Mouse (Mus musculus) ES-E14 (cell line): ENCODE data around the gene Acox2. TPM values are rescaled to one million over a fixed set of nuclear protein-coding genes. Genes with fewer than 3 reads are reported as not detected.

ENCODE experiments used
- DNase-seq: peaks from one replicate; pipeline ENCODE4 v3.0.0-alpha.2; 2013; ENCODE audit warnings: low read depth, low spot score
- H3K27ac ChIP-seq: 2 replicates; pipeline ENCODE4 v1.5.1; 2012; ENCODE audit warnings: low read depth, mild to moderate bottlenecking, low read length, moderate library complexity, mixed read lengths; ENCODE audit not compliant: poor library complexity, insufficient read depth, severe bottlenecking
- H3K36me3 ChIP-seq: 2 replicates; pipeline ENCODE4 v1.6.1; 2012; ENCODE audit warnings: mild to moderate bottlenecking, low read length, moderate library complexity, mixed read lengths; ENCODE audit not compliant: control insufficient read depth, poor library complexity, insufficient read depth, severe bottlenecking
- H3K4me1 ChIP-seq, 2 experiments: fragments of 150-350 bp in 1 of 2; sonication (generic) in 1 of 2; 2 replicates each; pipeline ENCODE4 v1.6.1; 2012; ENCODE audit warnings: low read length in 2 of 2, mild to moderate bottlenecking in 1 of 2, mixed read lengths in 1 of 2; ENCODE audit not compliant: control insufficient read depth in 2 of 2, insufficient read depth in 2 of 2, poor library complexity in 1 of 2
- H3K4me3 ChIP-seq, 2 experiments: fragments of 150-350 bp in 1 of 2; sonication (generic) in 1 of 2; 2 replicates each; pipeline ENCODE4 v1.5.1; 2012; ENCODE audit warnings: low read length in 2 of 2, low read depth in 1 of 2, mild to moderate bottlenecking in 1 of 2, mixed read lengths in 1 of 2; ENCODE audit not compliant: insufficient read depth in 1 of 2, poor library complexity in 1 of 2, severe bottlenecking in 1 of 2
- H3K9ac ChIP-seq: 2 replicates; pipeline ENCODE4 v1.6.1; 2012; ENCODE audit warnings: low read depth, mild to moderate bottlenecking, low read length, mixed read lengths; ENCODE audit not compliant: poor library complexity, insufficient read depth, severe bottlenecking
- H3K9me3 ChIP-seq: fragments of 150-350 bp; sonication (generic); 2 replicates; pipeline ENCODE4 v1.6.1; 2012; ENCODE audit warnings: low read depth, mild to moderate bottlenecking, low read length; ENCODE audit not compliant: control insufficient read depth, insufficient read depth
- CHD2 ChIP-seq: IDR thresholded peaks from 2 replicates; pipeline ENCODE4 v1.6.1; 2014; ENCODE audit warnings: mild to moderate bottlenecking, low read depth, low read length, inconsistent platforms
- HCFC1 ChIP-seq: IDR thresholded peaks from 2 replicates; pipeline ENCODE4 v1.6.1; 2012; ENCODE audit warnings: low read length, inconsistent platforms, borderline replicate concordance; ENCODE audit not compliant: insufficient read depth
- MAFK ChIP-seq: IDR thresholded peaks from 2 replicates; pipeline ENCODE4 v1.6.1; 2014; ENCODE audit warnings: mild to moderate bottlenecking, low read depth, low read length, inconsistent platforms; ENCODE audit not compliant: insufficient read depth
- ZC3H11A ChIP-seq: IDR thresholded peaks from 2 replicates; pipeline ENCODE4 v1.6.1; 2012; ENCODE audit warnings: low read depth, mild to moderate bottlenecking, inconsistent platforms, low read length, borderline replicate concordance
- ZNF384 ChIP-seq: IDR thresholded peaks from 2 replicates; pipeline ENCODE4 v1.6.1; 2012; ENCODE audit warnings: low read depth, low read length, inconsistent platforms
- in situ Hi-C, 2 experiments: fragments of 600-800 bp; cut with MboI; formaldehyde crosslinking; loops; one replicate each; pipeline ENCODE4 v1.15.1; 2025; ENCODE audit warnings: low sequenced_read_pairs in 2 of 2, inconsistent platforms in 1 of 2; ENCODE audit not compliant: unreplicated experiment in 2 of 2
- total RNA-seq: library from RNA; depleted of rRNA; stranded (reverse); fragments of 300-350 nt; gene quantifications from 2 replicates; pipeline ENCODE4 v1.2.3, GENCODE M21; 2012

Gene Acox2
- total RNA-seq, 1 experiment, result not detected

DNA sequence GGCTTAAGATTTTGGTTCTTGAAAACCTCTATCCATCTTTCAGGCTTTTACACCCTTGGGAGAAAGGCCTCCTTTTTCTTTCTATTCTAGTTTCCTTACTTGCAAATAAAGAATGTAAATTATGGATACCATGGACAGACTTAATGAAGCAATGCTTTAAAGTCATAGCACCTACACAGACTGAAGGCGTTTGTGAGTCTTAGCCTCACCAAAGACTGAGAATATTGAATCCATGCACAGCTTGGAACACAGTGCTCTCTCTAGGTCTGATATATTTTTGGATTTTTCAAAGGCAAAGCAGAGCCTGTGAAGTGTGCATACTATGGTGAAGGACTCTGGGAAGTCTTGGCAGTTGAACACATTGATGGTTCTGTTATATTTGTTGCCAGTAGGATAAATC is 9.9 kb downstream of the Acox2 start:
- Histone ChIP-seq H3K36me3 (no peaks in the 10 kb centered on the region), H3K9me3 (no peaks in the 10 kb centered on the region), H3K4me3 (no peak overlapping the region), H3K9ac (no peak overlapping the region), H3K4me1 (no peaks in the 10 kb centered on the region), H3K27ac (no peak overlapping the region)
- TF ChIP-seq MAFK (no peak), ZNF384 (no peak), ZC3H11A (no peak), HCFC1 (no peak), CHD2 (no peak)
- in situ Hi-C loops, result loop anchor here in 1 of 2 experiments (25.0 kb wide), 1 partner anchor 88 kb away; no protein-coding TSS in a partner anchor
- DNase-seq, result no peak

DNA sequence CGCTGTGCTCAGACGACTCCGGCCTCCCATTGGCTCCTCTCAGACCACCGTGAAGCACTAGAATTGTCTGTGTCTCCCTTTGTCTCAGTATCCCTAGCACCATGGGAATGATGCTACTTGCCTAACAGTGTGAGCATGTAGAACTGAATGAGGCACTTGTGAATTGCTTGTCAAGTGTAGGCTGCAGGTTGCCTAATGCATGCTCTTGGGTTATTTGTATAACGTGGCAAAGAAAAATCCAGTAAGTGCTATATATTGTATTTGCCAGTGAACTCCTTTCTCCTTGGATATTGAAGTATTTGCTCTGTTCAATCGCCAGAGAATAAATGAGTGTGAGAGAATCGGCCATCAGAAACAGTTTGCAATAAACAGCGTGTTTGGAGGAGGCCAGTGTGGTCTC is 12.3 kb downstream of the Acox2 start:
- in situ Hi-C loops, result loop anchor here in 1 of 2 experiments (25.0 kb wide), 1 partner anchor 90 kb away; no protein-coding TSS in a partner anchor
- no peak for TF ChIP-seq MAFK
- TF ChIP-seq ZC3H11A, result no peak
- Histone ChIP-seq H3K4me1 (no peaks in the 10 kb centered on the region), H3K36me3 (no peaks in the 10 kb centered on the region), H3K9ac (no peak overlapping the region), H3K27ac (no peak overlapping the region), H3K4me3 (no peak overlapping the region), H3K9me3 (no peaks in the 10 kb centered on the region)
- no peak for DNase-seq

DNA sequence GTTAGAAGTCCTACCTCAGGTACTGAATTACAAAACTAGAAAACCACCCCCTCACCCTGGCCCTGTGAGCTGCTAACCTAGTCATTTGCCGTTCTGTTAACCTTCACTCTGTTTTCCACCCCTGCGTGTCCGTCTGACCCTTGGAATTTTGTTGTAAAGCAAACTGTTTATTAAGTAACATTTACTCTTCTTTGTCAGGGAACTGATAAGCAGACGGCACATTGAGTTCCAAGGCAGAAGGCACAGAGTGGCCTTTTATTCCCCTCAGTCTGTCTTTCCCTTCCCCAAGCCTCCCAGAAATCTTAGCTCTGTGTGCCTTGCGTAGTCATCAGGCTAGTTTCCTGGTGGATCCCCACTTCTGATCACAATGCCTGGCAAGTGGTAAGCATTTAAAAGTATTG is 14.9 kb downstream of the Acox2 start:
- Histone ChIP-seq H3K9me3 (no peaks in the 10 kb centered on the region), H3K9ac (no peak overlapping the region), H3K4me1 (no peaks in the 10 kb centered on the region), H3K4me3 (no peak overlapping the region), H3K36me3 (no peaks in the 10 kb centered on the region), H3K27ac (no peak overlapping the region)
- no peak for TF ChIP-seq ZC3H11A
- no peak for TF ChIP-seq MAFK
- no peak for TF ChIP-seq HCFC1
- TF ChIP-seq CHD2, result no peak
- no peak for TF ChIP-seq ZNF384
- in situ Hi-C loops, result loop anchor here in 1 of 2 experiments (25.0 kb wide), 1 partner anchor 93 kb away; no protein-coding TSS in a partner anchor
- no peak for DNase-seq

DNA sequence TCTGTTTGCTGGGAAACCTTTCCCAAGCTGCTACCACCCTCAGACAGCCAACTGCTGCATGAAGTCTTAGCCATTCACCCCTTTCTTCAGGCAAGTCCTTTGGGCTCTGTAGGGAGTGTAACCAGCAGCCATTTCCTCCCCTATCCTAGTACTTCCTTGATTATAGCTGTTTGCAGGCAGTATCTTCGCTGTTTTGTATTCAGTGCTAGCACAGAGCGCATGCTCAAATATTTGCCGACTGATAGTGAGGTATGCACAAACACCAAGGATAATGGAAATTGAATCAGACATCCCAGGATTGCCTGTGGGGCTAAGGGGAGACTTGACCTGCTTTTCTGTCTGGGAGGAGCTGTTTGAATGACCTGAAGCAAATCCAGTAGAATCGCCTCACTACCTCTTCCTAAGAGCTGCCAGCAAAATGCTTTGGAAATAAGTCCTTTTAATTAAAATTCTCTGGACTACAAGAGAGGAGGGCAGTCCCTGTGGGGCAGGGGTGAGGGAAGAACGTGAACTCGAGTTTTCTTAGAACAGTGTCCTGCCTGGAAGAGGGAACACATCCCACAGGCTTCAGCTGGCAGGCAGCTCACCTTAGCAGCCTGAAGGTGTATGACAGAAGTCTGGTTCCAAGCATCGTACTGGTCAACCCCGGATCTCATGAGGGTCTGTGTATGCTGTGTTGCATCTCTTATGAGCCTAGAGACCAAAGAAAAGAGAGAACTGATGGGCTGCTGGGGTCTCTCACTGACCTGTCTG is 15.8 kb downstream of the Acox2 start:
- DNase-seq, result no peak
- no peaks in the 10 kb centered on the region for H3K36me3 ChIP-seq
- H3K9me3 ChIP-seq, result no peaks in the 10 kb centered on the region
- H3K27ac ChIP-seq, result no peak overlapping the region
- no peak overlapping the region for H3K4me3 ChIP-seq
- in situ Hi-C loops, result loop anchor here in 1 of 2 experiments (25.0 kb wide), 1 partner anchor 94 kb away; no protein-coding TSS in a partner anchor
- H3K9ac ChIP-seq, result no peak overlapping the region
- TF ChIP-seq CHD2 (no peak), ZNF384 (no peak), HCFC1 (no peak), ZC3H11A (no peak), MAFK (no peak)
- H3K4me1 ChIP-seq, result no peaks in the 10 kb centered on the region

DNA sequence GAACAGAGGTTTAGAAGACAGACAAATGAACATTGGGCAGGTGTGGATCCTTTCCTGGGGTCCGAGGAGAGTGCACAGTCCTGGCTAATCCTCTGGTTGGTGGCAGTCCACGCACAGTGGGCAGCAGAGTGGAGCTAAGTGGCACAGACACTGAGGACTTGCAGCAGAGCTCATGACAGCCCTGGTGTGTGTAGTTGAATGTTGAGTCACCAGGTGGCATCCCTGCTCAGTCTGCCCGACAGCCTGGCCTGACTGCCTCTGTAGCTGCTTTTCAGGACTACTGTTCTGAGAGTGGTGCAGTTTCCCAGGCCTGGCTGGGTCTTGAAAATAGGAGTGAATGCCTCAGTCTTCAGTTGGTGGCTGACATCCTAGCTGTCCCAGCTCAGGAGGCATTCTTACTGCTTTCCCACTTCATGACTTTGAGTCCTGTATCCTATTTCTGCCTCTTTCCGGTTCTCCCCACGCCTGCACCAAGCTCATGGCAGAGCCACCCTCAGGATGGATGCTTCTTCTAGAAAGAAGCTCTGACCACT is 16.7 kb downstream of the Acox2 start:
- H3K4me3 ChIP-seq, result no peak overlapping the region
- DNase-seq, result no peak
- no peak overlapping the region for H3K9ac ChIP-seq
- in situ Hi-C loops, result loop anchor here in 1 of 2 experiments (25.0 kb wide), 1 partner anchor 95 kb away; no protein-coding TSS in a partner anchor
- H3K36me3 ChIP-seq, result no peaks in the 10 kb centered on the region
- TF ChIP-seq ZC3H11A (no peak), MAFK (no peak), ZNF384 (no peak), HCFC1 (no peak), CHD2 (no peak)
- no peaks in the 10 kb centered on the region for H3K4me1 ChIP-seq
- no peaks in the 10 kb centered on the region for H3K9me3 ChIP-seq
- H3K27ac ChIP-seq, result no peak overlapping the region
